Mouse (Mus musculus): ENCODE results near the gene Rec8. TPM values are rescaled to one million over a fixed set of nuclear protein-coding genes. Genes with fewer than 3 reads are reported as not detected.

The Rec8 gene
- polyA plus RNA-seq (2014; fragmentation: Illumina TruSeq; extraction: RNeasy Lipid Tissue Mini Kit (QIAGEN cat#74804); ENCODE audit: insufficient read depth, low read depth, low replicate concordance): 6.0 TPM

GRCm38 (mm10) chr14:55617822-55618221 lies at the start of gene Rec8:
Gene Rec8, plus strand, starts transcription at chr14:55618037.

GRCm38 (mm10) chr14:55575302-55575701 lies 42.5 kb upstream of the Rec8 start, which contains the start of gene Fitm1:
Gene Fitm1, plus strand, starts transcription at chr14:55575617.

GRCm38 (mm10) chr14:55577871-55578667 lies 39.8 kb upstream of the Rec8 start, which contains the start of gene Psme1:
Gene Psme1, plus strand, starts transcription at chr14:55578123.

GRCm38 (mm10) chr14:55584702-55585565 lies 32.9 kb upstream of the Rec8 start, which contains the start of gene Emc9:
Gene Emc9, minus strand, starts transcription at chr14:55585302.

GRCm38 (mm10) chr14:55590748-55591330 lies 27.0 kb upstream of the Rec8 start, which contains the start of gene Psme2:
Gene Psme2, minus strand, starts transcription at chr14:55591113.

GRCm38 (mm10) chr14:55591331-55591891 lies 26.4 kb upstream of the Rec8 start, which contains the start of gene Rnf31:
Gene Rnf31, plus strand, starts transcription at chr14:55591708.

GRCm38 (mm10) chr14:55603271-55603632 lies 14.6 kb upstream of the Rec8 start, which contains the start of gene Irf9:
Gene Irf9, plus strand, starts transcription at chr14:55603571.

GRCm38 (mm10) chr14:55635523-55636007 lies 17.7 kb downstream of the Rec8 start, which contains the start of gene Ipo4:
Gene Ipo4, minus strand, starts transcription at chr14:55635957.

GRCm38 (mm10) chr14:55637795-55638194 lies 20.0 kb downstream of the Rec8 start, which contains the start of gene Gm49378:
Gene Gm49378, minus strand, starts transcription at chr14:55637895.

GRCm38 (mm10) chr14:55643060-55643907 lies 25.4 kb downstream of the Rec8 start, which contains the start of gene Tm9sf1:
Gene Tm9sf1, minus strand, starts transcription at chr14:55643806.

GRCm38 (mm10) chr14:55649884-55650283 lies 32.0 kb downstream of the Rec8 start, which contains the start of gene Tssk4:
Gene Tssk4, plus strand, starts transcription at chr14:55650184.

GRCm38 (mm10) chr14:55659960-55660573 lies 42.2 kb downstream of the Rec8 start, which contains the start of gene Mdp1:
Gene Mdp1, minus strand, starts transcription at chr14:55660508.

GRCm38 (mm10) chr14:55671833-55672740 lies 54.2 kb downstream of the Rec8 start, which contains the start of the genes Gmpr2 and Nedd8:
Gene Gmpr2, plus strand, starts transcription at chr14:55671941.
Gene Nedd8, minus strand, starts transcription at chr14:55672124.

Other genes starting within 250 kb of the Rec8 start
- 35.7 TPM for gene Dhrs4, start 139.3 kb upstream of the Rec8 start, polyA plus RNA-seq (2014; fragmentation: Illumina TruSeq; extraction: RNeasy Lipid Tissue Mini Kit (QIAGEN cat#74804); ENCODE audit: insufficient read depth, low read depth, low replicate concordance)
- 0.28 TPM for gene Carmil3, start 127.4 kb upstream of the Rec8 start, polyA plus RNA-seq (2014; fragmentation: Illumina TruSeq; extraction: RNeasy Lipid Tissue Mini Kit (QIAGEN cat#74804); ENCODE audit: insufficient read depth, low read depth, low replicate concordance)
- gene Cpne6, start 107.6 kb upstream of the Rec8 start, polyA plus RNA-seq (2014; fragmentation: Illumina TruSeq; extraction: RNeasy Lipid Tissue Mini Kit (QIAGEN cat#74804); ENCODE audit: insufficient read depth, low read depth, low replicate concordance): not detected
- not detected for gene Nrl, start 93.1 kb upstream of the Rec8 start, polyA plus RNA-seq (2014; fragmentation: Illumina TruSeq; extraction: RNeasy Lipid Tissue Mini Kit (QIAGEN cat#74804); ENCODE audit: insufficient read depth, low read depth, low replicate concordance)
- gene Pck2, start 77.8 kb upstream of the Rec8 start, polyA plus RNA-seq (2014; fragmentation: Illumina TruSeq; extraction: RNeasy Lipid Tissue Mini Kit (QIAGEN cat#74804); ENCODE audit: insufficient read depth, low read depth, low replicate concordance): 18.9 TPM
- gene Dcaf11, start 58.0 kb upstream of the Rec8 start, polyA plus RNA-seq (2014; fragmentation: Illumina TruSeq; extraction: RNeasy Lipid Tissue Mini Kit (QIAGEN cat#74804); ENCODE audit: insufficient read depth, low read depth, low replicate concordance): 65.2 TPM
- gene A730061H03Rik, start 57.6 kb upstream of the Rec8 start, polyA plus RNA-seq (2014; fragmentation: Illumina TruSeq; extraction: RNeasy Lipid Tissue Mini Kit (QIAGEN cat#74804); ENCODE audit: insufficient read depth, low read depth, low replicate concordance): not detected
- 2.2 TPM for gene Fitm1, start 42.4 kb upstream of the Rec8 start, polyA plus RNA-seq (2014; fragmentation: Illumina TruSeq; extraction: RNeasy Lipid Tissue Mini Kit (QIAGEN cat#74804); ENCODE audit: insufficient read depth, low read depth, low replicate concordance)
- gene Psme1, start 39.9 kb upstream of the Rec8 start, polyA plus RNA-seq (2014; fragmentation: Illumina TruSeq; extraction: RNeasy Lipid Tissue Mini Kit (QIAGEN cat#74804); ENCODE audit: insufficient read depth, low read depth, low replicate concordance): 221 TPM
- gene Emc9, start 32.7 kb upstream of the Rec8 start, polyA plus RNA-seq (2014; fragmentation: Illumina TruSeq; extraction: RNeasy Lipid Tissue Mini Kit (QIAGEN cat#74804); ENCODE audit: insufficient read depth, low read depth, low replicate concordance): 18.4 TPM
- gene Psme2, start 26.9 kb upstream of the Rec8 start, polyA plus RNA-seq (2014; fragmentation: Illumina TruSeq; extraction: RNeasy Lipid Tissue Mini Kit (QIAGEN cat#74804); ENCODE audit: insufficient read depth, low read depth, low replicate concordance): 255 TPM
- 18.9 TPM for gene Rnf31, start 26.3 kb upstream of the Rec8 start, polyA plus RNA-seq (2014; fragmentation: Illumina TruSeq; extraction: RNeasy Lipid Tissue Mini Kit (QIAGEN cat#74804); ENCODE audit: insufficient read depth, low read depth, low replicate concordance)
- gene Irf9, start 14.5 kb upstream of the Rec8 start, polyA plus RNA-seq (2014; fragmentation: Illumina TruSeq; extraction: RNeasy Lipid Tissue Mini Kit (QIAGEN cat#74804); ENCODE audit: insufficient read depth, low read depth, low replicate concordance): 29.5 TPM
- gene Ipo4, start 17.9 kb downstream of the Rec8 start, polyA plus RNA-seq (2014; fragmentation: Illumina TruSeq; extraction: RNeasy Lipid Tissue Mini Kit (QIAGEN cat#74804); ENCODE audit: insufficient read depth, low read depth, low replicate concordance): 21.4 TPM
- gene Gm49378, start 19.9 kb downstream of the Rec8 start, polyA plus RNA-seq (2014; fragmentation: Illumina TruSeq; extraction: RNeasy Lipid Tissue Mini Kit (QIAGEN cat#74804); ENCODE audit: insufficient read depth, low read depth, low replicate concordance): 0.34 TPM
- 41.1 TPM for gene Tm9sf1, start 25.8 kb downstream of the Rec8 start, polyA plus RNA-seq (2014; fragmentation: Illumina TruSeq; extraction: RNeasy Lipid Tissue Mini Kit (QIAGEN cat#74804); ENCODE audit: insufficient read depth, low read depth, low replicate concordance)
- 0.25 TPM for gene Tssk4, start 32.1 kb downstream of the Rec8 start, polyA plus RNA-seq (2014; fragmentation: Illumina TruSeq; extraction: RNeasy Lipid Tissue Mini Kit (QIAGEN cat#74804); ENCODE audit: insufficient read depth, low read depth, low replicate concordance)
- 36.9 TPM for gene Mdp1, start 42.5 kb downstream of the Rec8 start, polyA plus RNA-seq (2014; fragmentation: Illumina TruSeq; extraction: RNeasy Lipid Tissue Mini Kit (QIAGEN cat#74804); ENCODE audit: insufficient read depth, low read depth, low replicate concordance)
- gene Gmpr2, start 53.9 kb downstream of the Rec8 start, polyA plus RNA-seq (2014; fragmentation: Illumina TruSeq; extraction: RNeasy Lipid Tissue Mini Kit (QIAGEN cat#74804); ENCODE audit: insufficient read depth, low read depth, low replicate concordance): 17.9 TPM
- gene Nedd8, start 54.1 kb downstream of the Rec8 start, polyA plus RNA-seq (2014; fragmentation: Illumina TruSeq; extraction: RNeasy Lipid Tissue Mini Kit (QIAGEN cat#74804); ENCODE audit: insufficient read depth, low read depth, low replicate concordance): 225 TPM
- gene Tinf2, start 63.8 kb downstream of the Rec8 start, polyA plus RNA-seq (2014; fragmentation: Illumina TruSeq; extraction: RNeasy Lipid Tissue Mini Kit (QIAGEN cat#74804); ENCODE audit: insufficient read depth, low read depth, low replicate concordance): 11.0 TPM
- gene Tgm1, start 95.9 kb downstream of the Rec8 start, polyA plus RNA-seq (2014; fragmentation: Illumina TruSeq; extraction: RNeasy Lipid Tissue Mini Kit (QIAGEN cat#74804); ENCODE audit: insufficient read depth, low read depth, low replicate concordance): 1.7 TPM
- gene Rabggta, start 104.2 kb downstream of the Rec8 start, polyA plus RNA-seq (2014; fragmentation: Illumina TruSeq; extraction: RNeasy Lipid Tissue Mini Kit (QIAGEN cat#74804); ENCODE audit: insufficient read depth, low read depth, low replicate concordance): 15.4 TPM
- gene Dhrs1, start 127.7 kb downstream of the Rec8 start, polyA plus RNA-seq (2014; fragmentation: Illumina TruSeq; extraction: RNeasy Lipid Tissue Mini Kit (QIAGEN cat#74804); ENCODE audit: insufficient read depth, low read depth, low replicate concordance): 57.6 TPM
- 9.1 TPM for gene Nop9, start 127.7 kb downstream of the Rec8 start, polyA plus RNA-seq (2014; fragmentation: Illumina TruSeq; extraction: RNeasy Lipid Tissue Mini Kit (QIAGEN cat#74804); ENCODE audit: insufficient read depth, low read depth, low replicate concordance)
- gene Cideb, start 140.4 kb downstream of the Rec8 start, polyA plus RNA-seq (2014; fragmentation: Illumina TruSeq; extraction: RNeasy Lipid Tissue Mini Kit (QIAGEN cat#74804); ENCODE audit: insufficient read depth, low read depth, low replicate concordance): 2.0 TPM
- gene Ltb4r2, start 143.4 kb downstream of the Rec8 start, polyA plus RNA-seq (2014; fragmentation: Illumina TruSeq; extraction: RNeasy Lipid Tissue Mini Kit (QIAGEN cat#74804); ENCODE audit: insufficient read depth, low read depth, low replicate concordance): 0.17 TPM
- gene Ltb4r1, start 147.9 kb downstream of the Rec8 start, polyA plus RNA-seq (2014; fragmentation: Illumina TruSeq; extraction: RNeasy Lipid Tissue Mini Kit (QIAGEN cat#74804); ENCODE audit: insufficient read depth, low read depth, low replicate concordance): 3.9 TPM
- 32.6 TPM for gene Adcy4, start 166.1 kb downstream of the Rec8 start, polyA plus RNA-seq (2014; fragmentation: Illumina TruSeq; extraction: RNeasy Lipid Tissue Mini Kit (QIAGEN cat#74804); ENCODE audit: insufficient read depth, low read depth, low replicate concordance)
- 7.7 TPM for gene Ripk3, start 170.8 kb downstream of the Rec8 start, polyA plus RNA-seq (2014; fragmentation: Illumina TruSeq; extraction: RNeasy Lipid Tissue Mini Kit (QIAGEN cat#74804); ENCODE audit: insufficient read depth, low read depth, low replicate concordance)
- 7.2 TPM for gene Nfatc4, start 205.1 kb downstream of the Rec8 start, polyA plus RNA-seq (2014; fragmentation: Illumina TruSeq; extraction: RNeasy Lipid Tissue Mini Kit (QIAGEN cat#74804); ENCODE audit: insufficient read depth, low read depth, low replicate concordance)
- 2.9 TPM for gene Nynrin, start 236.0 kb downstream of the Rec8 start, polyA plus RNA-seq (2014; fragmentation: Illumina TruSeq; extraction: RNeasy Lipid Tissue Mini Kit (QIAGEN cat#74804); ENCODE audit: insufficient read depth, low read depth, low replicate concordance)

All from lung, adult 10 weeks (tissue).